14 mouse cellular contexts compared by ENCODE assay signal in the genomic region with DNA sequence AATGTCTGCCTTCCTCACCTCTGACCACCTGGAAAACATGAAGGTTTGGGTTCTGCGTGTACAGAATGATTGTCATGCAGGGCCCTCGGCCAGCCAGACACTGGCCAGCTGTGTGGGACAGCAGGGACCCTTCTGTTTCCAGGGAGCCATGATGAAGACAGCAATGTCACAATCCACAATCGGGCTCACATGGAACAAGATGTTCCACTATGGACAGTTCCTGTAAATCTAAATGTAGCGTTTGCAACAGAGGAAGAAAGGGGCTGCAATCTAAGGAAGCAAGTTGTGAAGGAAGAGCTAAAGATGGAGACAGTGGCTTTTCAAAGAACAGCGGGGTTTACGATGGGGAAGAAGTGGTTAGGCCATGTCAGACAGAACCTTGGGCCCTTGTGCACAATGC.
DNase-seq lines count a peak whose midpoint lies in the region; ATAC-seq lines count a peak whose summit lies in the region.
"Had no signal": no experiment of that assay in that cellular context is flagged by ENCODE, and none has a peak within 500 bp of the region (broad histone marks: within the 10 kb centered on the region; RNA-seq: fewer than 3 reads in every experiment).

No protein-coding gene starts in this region.

- ATAC-seq in heart, embryonic 16.5 days (replicated peaks; ENCODE audit: extremely low read depth, insufficient read depth, low FRiP score), result 0 out of 2 replicates have a peak, but pooled peaks have one; percentile 28
- no peak for ATAC-seq in heart, embryonic 12.5 days (ENCODE audit: insufficient number of reproducible peaks, low FRiP score)
- peak; percentile 64; the same call in 1 of the 2 replicates for ATAC-seq in lung, embryonic 15.5 days (ENCODE audit: borderline replicate concordance, extremely low read depth, low FRiP score, low TSS enrichment)
- ATAC-seq in intestine, embryonic 16.5 days, result no peak
- ATAC-seq: forebrain, embryonic 15.5 days had no signal

- 69% methylated on average over 6 of the region's 6 CpGs for WGBS in heart, embryonic 16.5 days
- 72% methylated on average over 6 of the region's 6 CpGs for WGBS in heart, embryonic 12.5 days
- 61% methylated on average over 6 of the region's 6 CpGs for WGBS in lung, embryonic 15.5 days
- WGBS in intestine, embryonic 16.5 days, result 73% methylated on average over 6 of the region's 6 CpGs

- H3K4me1 ChIP-seq in heart, embryonic 16.5 days (ENCODE audit: control insufficient read depth, insufficient read depth, low read length), result peaks cover 7% of the 10 kb centered on the region; the same call in 1 of the 2 replicates
- peaks cover 32% of the 10 kb centered on the region for H3K4me1 ChIP-seq in heart, embryonic 12.5 days (replicated peaks)
- H3K4me1 ChIP-seq in lung, embryonic 15.5 days, result peaks cover 21% of the 10 kb centered on the region
- peaks cover 18% of the 10 kb centered on the region for H3K4me1 ChIP-seq in intestine, embryonic 16.5 days (ENCODE audit: control insufficient read depth, insufficient read depth, low read length)
- H3K4me1 ChIP-seq in megakaryocyte, embryonic 14.5 days, result peaks cover 59% of the 10 kb centered on the region
- H3K4me1 ChIP-seq: forebrain, embryonic 15.5 days had no signal

- no peak for DNase-seq in lung, postnatal 25 days (ENCODE audit: low spot score)
- DNase-seq in embryo, embryonic 9.5 days (ENCODE audit: extremely low spot score), result no peak
- DNase-seq in cerebellum, postnatal 4 days (ENCODE audit: low spot score in 2 of 2), result no peak
- DNase-seq: midbrain, embryonic 14.5 days; thymus, postnatal 36 days had no signal

- peaks cover 9% of the 10 kb centered on the region for H3K27me3 ChIP-seq in heart, embryonic 16.5 days (ENCODE audit: control insufficient read depth, insufficient read depth, low read length)
- peaks cover 18% of the 10 kb centered on the region for H3K27me3 ChIP-seq in heart, embryonic 12.5 days (replicated peaks)
- H3K27me3 ChIP-seq in lung, embryonic 15.5 days, result peaks cover 22% of the 10 kb centered on the region; the same call in 1 of the 2 replicates
- peaks cover 3% of the 10 kb centered on the region; the same call in 1 of the 2 replicates for H3K27me3 ChIP-seq in intestine, embryonic 16.5 days (replicated peaks; ENCODE audit: control insufficient read depth, insufficient read depth, low read length)
- H3K27me3 ChIP-seq in megakaryocyte, embryonic 14.5 days (replicated peaks), result peaks cover 39% of the 10 kb centered on the region
- H3K27me3 ChIP-seq: forebrain, embryonic 15.5 days had no signal

- H3K36me3 ChIP-seq in heart, embryonic 16.5 days (ENCODE audit: control insufficient read depth, insufficient read depth), result no peaks in the 10 kb centered on the region
- no peaks in the 10 kb centered on the region for H3K36me3 ChIP-seq in heart, embryonic 12.5 days
- no peaks in the 10 kb centered on the region for H3K36me3 ChIP-seq in lung, embryonic 15.5 days
- no peaks in the 10 kb centered on the region for H3K36me3 ChIP-seq in intestine, embryonic 16.5 days (ENCODE audit: control insufficient read depth, insufficient read depth, low read length)
- no peaks in the 10 kb centered on the region for H3K36me3 ChIP-seq in megakaryocyte, embryonic 14.5 days (replicated peaks; ENCODE audit: low read length)
- H3K36me3 ChIP-seq: embryonic facial prominence, embryonic 15.5 days; forebrain, embryonic 15.5 days had no signal

- H3K9me3 ChIP-seq in heart, embryonic 16.5 days (replicated peaks; ENCODE audit: control insufficient read depth, low read length), result no peaks in the 10 kb centered on the region
- no peaks in the 10 kb centered on the region for H3K9me3 ChIP-seq in heart, embryonic 12.5 days (replicated peaks)
- no peaks in the 10 kb centered on the region for H3K9me3 ChIP-seq in lung, embryonic 15.5 days
- no peaks in the 10 kb centered on the region for H3K9me3 ChIP-seq in intestine, embryonic 16.5 days (ENCODE audit: control insufficient read depth, low read length)
- H3K9me3 ChIP-seq in megakaryocyte, embryonic 14.5 days, result no peaks in the 10 kb centered on the region
- H3K9me3 ChIP-seq: embryonic facial prominence, embryonic 15.5 days; forebrain, embryonic 15.5 days had no signal

- no peak overlapping the region for H3K4me3 ChIP-seq in heart, embryonic 16.5 days (ENCODE audit: low read length)
- H3K4me3 ChIP-seq in heart, embryonic 12.5 days, result no peak overlapping the region
- no peak overlapping the region for H3K4me3 ChIP-seq in lung, embryonic 15.5 days
- no peak overlapping the region for H3K4me3 ChIP-seq in intestine, embryonic 16.5 days (ENCODE audit: low read length)
- peak overlapping the region; percentile 62 for H3K4me3 ChIP-seq in megakaryocyte, embryonic 14.5 days (replicated peaks)
- H3K4me3 ChIP-seq: embryonic facial prominence, embryonic 15.5 days; forebrain, embryonic 15.5 days had no signal

- H3K27ac ChIP-seq in heart, embryonic 16.5 days (ENCODE audit: low read length), result 0 out of 2 replicates have a peak overlapping the region, but pooled peaks have one; percentile 18
- H3K27ac ChIP-seq in heart, embryonic 12.5 days (ENCODE audit: poor library complexity, severe bottlenecking), result no peak overlapping the region
- H3K27ac ChIP-seq in lung, embryonic 15.5 days, result peak overlapping the region; percentile 62
- peak overlapping the region; percentile 40; the same call in 1 of the 2 replicates for H3K27ac ChIP-seq in intestine, embryonic 16.5 days (ENCODE audit: low read length)
- H3K27ac ChIP-seq: embryonic facial prominence, embryonic 15.5 days; forebrain, embryonic 15.5 days; liver, embryonic 14.5 days; stomach, postnatal 0 days had no signal

- no peak overlapping the region for H3K4me2 ChIP-seq in heart, embryonic 16.5 days (ENCODE audit: low read depth, low read length)
- H3K4me2 ChIP-seq in heart, embryonic 12.5 days, result no peak overlapping the region
- H3K4me2 ChIP-seq in lung, embryonic 15.5 days, result no peak overlapping the region
- no peak overlapping the region for H3K4me2 ChIP-seq in intestine, embryonic 16.5 days (ENCODE audit: low read depth, low read length)
- H3K4me2 ChIP-seq: embryonic facial prominence, embryonic 15.5 days; forebrain, embryonic 15.5 days had no signal

- H3K9ac ChIP-seq in heart, embryonic 16.5 days (ENCODE audit: low read length), result no peak overlapping the region
- H3K9ac ChIP-seq in heart, embryonic 12.5 days, result no peak overlapping the region
- H3K9ac ChIP-seq in lung, embryonic 15.5 days, result no peak overlapping the region
- H3K9ac ChIP-seq in intestine, embryonic 16.5 days (ENCODE audit: low read depth, low read length), result no peak overlapping the region
- H3K9ac ChIP-seq: embryonic facial prominence, embryonic 15.5 days; forebrain, embryonic 15.5 days; liver, embryonic 14.5 days had no signal

Comparison
In these comparisons a context has a peak if more than half of its experiments do, and no peak if none do; other contexts are left out.
1. ATAC-seq: peak in heart, embryonic 16.5 days (single experiment) and lung, embryonic 15.5 days (single experiment); none in heart, embryonic 12.5 days (single experiment) and intestine, embryonic 16.5 days (single experiment).